Mouse (Mus musculus) heart, embryonic 16.5 days (tissue): ENCODE data around the gene Meox2. TPM values are rescaled to one million over a fixed set of nuclear protein-coding genes. Genes with fewer than 3 reads are reported as not detected.

Experiments
- polyA plus RNA-seq: library from polyadenylated mRNA; unstranded; fragments of >200 nt; fragmentation: Nextera tagmentation; extraction: Ambion mirVana; gene quantifications from 2 replicates; pipeline ENCODE4 v1.2.1, GENCODE M21; 2015

The Meox2 gene
- polyA plus RNA-seq, 1 experiment from 2014 or later = 5.9 TPM

Other genes starting within 250 kb of the Meox2 start
- 0.33 and 0.50 TPM in 2 replicates for gene Agmo, start 133.1 kb downstream of the Meox2 start, polyA plus RNA-seq